Mouse (Mus musculus) heart, embryonic 10.5 days (tissue): ENCODE data around the gene Sf3a2. TPM values are rescaled to one million over a fixed set of nuclear protein-coding genes. Genes with fewer than 3 reads are reported as not detected.

ENCODE experiments used
- DNase-seq: peaks from one replicate; pipeline ENCODE4 v3.0.0-alpha.2; 2017; ENCODE audit warnings: low spot score
- H3K27ac ChIP-seq: fragments of 300-500 bp; sonication (generic); 2 replicates; pipeline ENCODE4 v1.5.1; 2016; ENCODE audit warnings: mild to moderate bottlenecking
- H3K27me3 ChIP-seq: fragments of 300-500 bp; sonication (generic); 2 replicates; pipeline ENCODE4 v1.6.1; 2016; ENCODE audit warnings: mild to moderate bottlenecking; ENCODE audit not compliant: poor library complexity, insufficient read depth, severe bottlenecking
- H3K36me3 ChIP-seq: fragments of 300-500 bp; sonication (generic); 2 replicates; pipeline ENCODE4 v1.6.1; 2016; ENCODE audit warnings: mild to moderate bottlenecking, moderate library complexity
- H3K4me1 ChIP-seq: fragments of 300-500 bp; sonication (generic); 2 replicates; pipeline ENCODE4 v1.6.1; 2016; ENCODE audit warnings: mild to moderate bottlenecking
- H3K4me3 ChIP-seq: fragments of 300-500 bp; sonication (generic); 2 replicates; pipeline ENCODE4 v1.5.1; 2016; ENCODE audit warnings: mild to moderate bottlenecking, moderate library complexity
- H3K9me3 ChIP-seq: fragments of 300-500 bp; sonication (generic); 2 replicates; pipeline ENCODE4 v1.6.1; 2016; ENCODE audit warnings: mild to moderate bottlenecking, moderate library complexity
- WGBS: fragments of 180-500 bp; shearing (Covaris S2); methylation state at CpG from one replicate; pipeline ENCODE4 v1.1.7; 2016; 5-methylcytosine and 5-hydroxymethylcytosine counted together
- polyA plus RNA-seq: library from polyadenylated mRNA; unstranded; fragments of >200 nt; fragmentation: Nextera tagmentation; extraction: Ambion mirVana; gene quantifications from 2 replicates; pipeline ENCODE4 v1.2.1, GENCODE M21; 2016

Gene Sf3a2
- polyA plus RNA-seq, 1 experiment from 2014 or later: 84.1 TPM

GRCm38 (mm10) chr10:80797186-80798149 lies 530 bp upstream of the Sf3a2 start:
- H3K4me3 ChIP-seq: peak overlapping the region; percentile 93
- DNase-seq: no peak
- peaks cover 67% of the 10 kb centered on the region for H3K36me3 ChIP-seq
- H3K27ac ChIP-seq: peak overlapping the region; percentile 99
- peaks cover 36% of the 10 kb centered on the region for H3K4me1 ChIP-seq
- no peaks in the 10 kb centered on the region for H3K9me3 ChIP-seq
- H3K27me3 ChIP-seq: no peaks in the 10 kb centered on the region
- 2% methylated on average over 58 of the region's 59 CpGs for WGBS

- Histone ChIP-seq H3K4me3 (peak overlapping the region; percentile 93), H3K4me1 (peaks cover 36% of the 10 kb centered on the region), H3K36me3 (peaks cover 67% of the 10 kb centered on the region), H3K9me3 (no peaks in the 10 kb centered on the region), H3K27ac (peak overlapping the region; percentile 99), H3K27me3 (no peaks in the 10 kb centered on the region)
- DNase-seq: no peak
- 2% methylated on average over 18 of the region's 18 CpGs for WGBS
These were observed 1.1 kb downstream of the Sf3a2 start for GRCm38 (mm10) chr10:80799070-80799566.

DNA sequence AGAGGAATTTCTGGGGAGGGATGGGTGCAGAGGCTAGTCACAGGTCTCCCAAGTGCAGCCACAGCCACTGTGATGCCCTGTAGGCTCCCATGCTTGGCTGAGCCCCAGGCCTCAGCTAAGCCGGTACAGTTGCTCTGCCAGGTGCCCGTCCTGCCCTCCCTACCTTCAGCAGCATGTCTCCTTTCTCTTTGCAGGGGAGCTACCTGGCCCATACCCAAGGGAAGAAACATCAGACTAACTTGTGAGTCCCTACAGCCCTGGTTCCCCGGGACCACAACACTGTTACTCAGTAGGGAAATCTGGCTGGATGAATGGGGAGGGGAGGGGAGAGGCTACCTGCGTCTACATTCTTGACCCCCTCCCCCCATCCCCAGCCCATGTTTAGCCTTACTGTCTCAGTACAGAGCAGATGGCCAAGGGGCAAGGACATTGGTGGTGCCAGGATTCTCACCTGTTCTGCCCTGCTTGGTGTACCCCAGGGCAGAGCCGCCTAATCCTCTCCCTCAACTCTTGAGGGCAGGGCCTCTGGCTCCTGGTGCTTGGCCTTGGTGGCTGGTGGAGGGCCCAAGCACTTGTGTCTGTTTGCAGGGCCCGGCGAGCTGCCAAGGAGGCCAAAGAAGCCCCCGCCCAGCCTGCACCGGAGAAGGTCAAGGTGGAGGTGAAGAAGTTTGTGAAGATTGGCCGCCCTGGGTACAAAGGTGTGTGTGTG lies 4.4 kb downstream of the Sf3a2 start:
- 93% methylated on average over 10 of the region's 10 CpGs for WGBS
- Histone ChIP-seq H3K4me1 (peaks cover 49% of the 10 kb centered on the region), H3K27me3 (peaks cover 12% of the 10 kb centered on the region; the same call in 1 of the 2 replicates), H3K4me3 (no peak overlapping the region), H3K36me3 (peaks cover 59% of the 10 kb centered on the region), H3K9me3 (no peaks in the 10 kb centered on the region), H3K27ac (no peak overlapping the region)
- DNase-seq: no peak

- WGBS: 80% methylated on average over 3 of the region's 3 CpGs
- DNase-seq: no peak
- no peak overlapping the region for H3K4me3 ChIP-seq
- H3K27ac ChIP-seq: no peak overlapping the region; the same call in 1 of the 2 replicates
- peaks cover 55% of the 10 kb centered on the region for H3K4me1 ChIP-seq
- no peaks in the 10 kb centered on the region for H3K9me3 ChIP-seq
- H3K36me3 ChIP-seq: peaks cover 59% of the 10 kb centered on the region
- H3K27me3 ChIP-seq: peaks cover 16% of the 10 kb centered on the region; the same call in 1 of the 2 replicates
These were observed 5.0 kb downstream of the Sf3a2 start for GRCm38 (mm10) chr10:80802996-80803395.

- DNase-seq: no peak
- Histone ChIP-seq H3K9me3 (no peaks in the 10 kb centered on the region), H3K4me3 (no peak overlapping the region), H3K27ac (no peak overlapping the region), H3K4me1 (peaks cover 67% of the 10 kb centered on the region), H3K27me3 (peaks cover 20% of the 10 kb centered on the region; the same call in 1 of the 2 replicates), H3K36me3 (peaks cover 59% of the 10 kb centered on the region)
- 97% methylated on average over 2 of the region's 2 CpGs for WGBS
These were observed 6.3 kb downstream of the Sf3a2 start for GRCm38 (mm10) chr10:80804340-80804739.

DNA sequence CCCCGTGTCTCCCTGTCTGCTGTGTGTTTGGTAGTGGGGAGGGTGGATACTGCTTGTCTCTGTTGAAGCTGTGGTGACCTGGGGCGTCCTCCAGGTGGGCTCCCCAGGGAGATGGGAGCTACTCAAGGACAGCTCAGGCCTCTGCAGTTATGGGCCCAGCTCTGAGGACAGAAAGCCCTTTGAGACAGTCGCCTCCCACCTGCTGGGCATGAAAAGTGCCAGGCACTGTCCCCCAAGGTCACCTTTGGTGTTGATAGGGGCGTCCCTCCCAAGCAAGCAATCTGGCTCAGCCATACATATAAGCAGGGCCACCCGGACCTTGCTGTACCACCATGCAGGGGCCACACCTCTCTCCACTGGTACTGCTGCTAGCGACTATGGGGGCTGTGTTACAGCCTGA lies 6.9 kb downstream of the Sf3a2 start, which contains the start of gene Amh:
Gene Amh (plus strand): TSS at position 328 of the 400 bp plus-strand sequence.
- WGBS: 61% methylated on average over 6 of the region's 6 CpGs
- no peak for DNase-seq
- Histone ChIP-seq H3K27me3 (peaks cover 20% of the 10 kb centered on the region), H3K9me3 (no peaks in the 10 kb centered on the region), H3K27ac (peak within 1 kb of the TSS; percentile 89), H3K36me3 (peaks cover 58% of the 10 kb centered on the region), H3K4me1 (peaks cover 67% of the 10 kb centered on the region), H3K4me3 (peak within 1 kb of the TSS; percentile 69)

- no peak for DNase-seq
- Histone ChIP-seq H3K27me3 (peaks cover 23% of the 10 kb centered on the region), H3K9me3 (no peaks in the 10 kb centered on the region), H3K27ac (peak overlapping the region; percentile 37; the same call in 1 of the 2 replicates), H3K4me3 (peak overlapping the region; percentile 9), H3K4me1 (peaks cover 67% of the 10 kb centered on the region), H3K36me3 (peaks cover 54% of the 10 kb centered on the region)
- 74% methylated on average over 5 of the region's 5 CpGs for WGBS
These were observed 7.3 kb downstream of the Sf3a2 start for GRCm38 (mm10) chr10:80805322-80805721.

DNA sequence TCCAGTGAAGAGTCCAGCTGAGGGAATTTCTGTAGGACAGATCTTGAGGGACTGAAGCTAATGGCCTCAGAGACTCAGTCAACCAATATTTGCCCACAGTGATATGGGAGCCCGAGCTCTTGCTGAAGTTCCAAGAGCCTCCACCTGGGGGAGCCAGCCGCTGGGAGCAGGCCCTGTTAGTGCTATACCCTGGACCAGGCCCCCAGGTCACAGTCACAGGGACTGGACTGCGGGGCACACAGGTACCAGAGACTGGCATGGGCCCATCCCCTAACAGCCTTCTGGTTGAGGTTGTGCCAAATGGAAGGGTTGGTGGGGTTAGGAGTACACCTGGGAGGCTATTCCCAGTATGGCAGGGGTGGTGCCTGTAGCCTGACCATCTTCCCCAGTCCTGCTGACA lies 7.9 kb downstream of the Sf3a2 start:
- Histone ChIP-seq H3K36me3 (peaks cover 50% of the 10 kb centered on the region), H3K4me1 (peaks cover 66% of the 10 kb centered on the region), H3K4me3 (0 out of 2 replicates have a peak overlapping the region, but pooled peaks have one; percentile 69), H3K27ac (peak overlapping the region; percentile 89; the same call in 1 of the 2 replicates), H3K27me3 (peaks cover 26% of the 10 kb centered on the region), H3K9me3 (no peaks in the 10 kb centered on the region)
- DNase-seq: peak; percentile 89
- 18% methylated on average over 3 of the region's 3 CpGs for WGBS

GRCm38 (mm10) chr10:80806341-80807056 lies 8.5 kb downstream of the Sf3a2 start:
- WGBS: 37% methylated on average over 34 of the region's 34 CpGs
- Histone ChIP-seq H3K27me3 (peaks cover 26% of the 10 kb centered on the region), H3K9me3 (no peaks in the 10 kb centered on the region), H3K4me1 (peaks cover 66% of the 10 kb centered on the region), H3K27ac (peak overlapping the region; percentile 89), H3K4me3 (peak overlapping the region; percentile 69), H3K36me3 (peaks cover 44% of the 10 kb centered on the region)
- no peak for DNase-seq

- H3K36me3 ChIP-seq: peaks cover 38% of the 10 kb centered on the region
- H3K9me3 ChIP-seq: no peaks in the 10 kb centered on the region
- peak overlapping the region; percentile 89 for H3K27ac ChIP-seq
- H3K4me3 ChIP-seq: peak overlapping the region; percentile 69
- DNase-seq: peak; percentile 90
- peaks cover 68% of the 10 kb centered on the region for H3K4me1 ChIP-seq
- 1% methylated on average over 58 of the region's 58 CpGs for WGBS
- peaks cover 26% of the 10 kb centered on the region for H3K27me3 ChIP-seq
These were observed 9.1 kb downstream of the Sf3a2 start for GRCm38 (mm10) chr10:80807057-80807627.

DNA sequence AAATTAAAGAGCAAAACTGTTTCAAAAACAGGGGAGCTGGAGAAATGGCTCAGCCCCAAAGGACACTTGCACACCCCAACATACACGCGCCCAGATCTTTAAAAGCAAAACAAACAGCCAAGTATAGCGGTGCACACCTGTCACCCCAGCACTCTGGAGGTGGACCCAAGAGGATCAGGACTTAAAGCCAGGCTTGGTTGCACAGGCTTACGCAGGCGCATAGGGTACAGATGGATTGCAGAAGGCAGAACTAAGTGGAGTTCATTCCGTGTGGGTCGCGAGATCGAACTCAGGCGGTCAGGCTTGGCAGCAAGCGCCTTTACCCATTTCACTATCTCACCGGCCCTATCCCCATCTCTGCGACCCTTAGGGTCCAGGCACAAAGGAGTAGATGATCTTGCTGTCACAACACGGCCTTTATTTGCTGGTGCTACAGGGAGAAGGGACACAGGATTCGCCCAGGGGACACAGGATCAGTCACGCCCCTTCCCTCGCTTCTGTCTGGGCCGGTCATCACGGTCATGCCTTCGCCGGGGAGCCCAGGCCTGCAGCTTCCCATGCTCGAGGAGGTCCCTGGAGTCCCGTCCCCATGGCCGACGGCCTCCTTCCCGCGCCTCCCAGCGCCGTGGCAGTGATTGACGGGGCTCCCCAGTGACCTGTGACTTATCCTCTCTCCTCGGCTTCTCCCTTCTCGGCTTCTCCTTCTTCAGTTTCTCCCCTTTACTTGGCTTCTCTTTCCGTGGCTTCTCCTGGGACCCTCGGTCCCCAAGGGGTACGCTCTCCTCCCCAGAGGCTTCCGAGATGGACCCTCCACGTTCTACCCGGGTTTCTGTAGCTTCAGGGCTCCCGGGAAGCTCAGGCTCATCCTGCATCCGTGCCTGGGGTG lies 10.3 kb downstream of the Sf3a2 start:
- DNase-seq: no peak
- WGBS: 13% methylated on average over 40 of the region's 40 CpGs
- Histone ChIP-seq H3K36me3 (peaks cover 26% of the 10 kb centered on the region), H3K27ac (peak overlapping the region; percentile 89), H3K4me3 (peak overlapping the region; percentile 69), H3K9me3 (no peaks in the 10 kb centered on the region), H3K4me1 (peaks cover 73% of the 10 kb centered on the region), H3K27me3 (peaks cover 26% of the 10 kb centered on the region)
